Mouse (Mus musculus) embryonic fibroblast, embryonic 13.5 days (primary cell): ENCODE results near the gene Rnft1. TPM values are rescaled to one million over a fixed set of nuclear protein-coding genes. Genes with fewer than 3 reads are reported as not detected.

ENCODE experiments used
- H3K27ac ChIP-seq: 2 replicates; pipeline ENCODE4 v1.5.1; 2012; ENCODE audit warnings: low read length, control low read depth, inconsistent platforms; ENCODE audit not compliant: insufficient read depth
- H3K4me1 ChIP-seq: 2 replicates; pipeline ENCODE4 v1.6.1; 2011; ENCODE audit warnings: low read length; ENCODE audit not compliant: control insufficient read depth, insufficient read depth
- H3K4me3 ChIP-seq: 2 replicates; pipeline ENCODE4 v1.5.1; 2011; ENCODE audit warnings: mild to moderate bottlenecking, control low read depth, low read length; ENCODE audit not compliant: insufficient read depth
- CTCF ChIP-seq: IDR thresholded peaks from 2 replicates; pipeline ENCODE4 v1.5.1; 2011; ENCODE audit warnings: mild to moderate bottlenecking, control low read depth, low read length, moderate library complexity, borderline replicate concordance; ENCODE audit not compliant: insufficient read depth
- POLR2A ChIP-seq: IDR thresholded peaks from 2 replicates; pipeline ENCODE4 v1.6.1; 2011; ENCODE audit warnings: low read depth, mild to moderate bottlenecking, control low read depth, low read length, moderate library complexity
- polyA plus RNA-seq: library from polyadenylated mRNA; stranded (reverse); fragments of >200 nt; gene quantifications from 2 replicates; pipeline ENCODE4 v1.2.4, GENCODE M21; 2011; ENCODE audit warnings: low read depth; ENCODE audit not compliant: missing spikeins, insufficient read length

Gene Rnft1
- polyA plus RNA-seq, 1 experiment = 72.6 TPM

GRCm38 (mm10) chr11:86539716-86540475 is 55.4 kb downstream of the Rnft1 start:
- Histone ChIP-seq H3K27ac (no peak overlapping the region), H3K4me3 (no peak overlapping the region), H3K4me1 (peaks cover 5% of the 10 kb centered on the region)
- no peak for TF ChIP-seq CTCF
- TF ChIP-seq POLR2A = no peak

- peaks cover 5% of the 10 kb centered on the region for H3K4me1 ChIP-seq
- H3K4me3 ChIP-seq = no peak overlapping the region
- TF ChIP-seq POLR2A (no peak), CTCF (no peak)
- H3K27ac ChIP-seq = no peak overlapping the region
Measured at GRCm38 (mm10) chr11:86540476-86540845, 56.0 kb downstream of the Rnft1 start.

- peak overlapping the region; percentile 33 for H3K4me3 ChIP-seq
- H3K4me1 ChIP-seq = peaks cover 5% of the 10 kb centered on the region
- peak overlapping the region; percentile 67 for H3K27ac ChIP-seq
- TF ChIP-seq POLR2A = no peak
- TF ChIP-seq CTCF = no peak
Measured at GRCm38 (mm10) chr11:86542851-86543250, 58.4 kb downstream of the Rnft1 start.

GRCm38 (mm10) chr11:86543960-86544638 is 59.6 kb downstream of the Rnft1 start:
- TF ChIP-seq POLR2A (no peak), CTCF (no peak)
- no peak overlapping the region for H3K27ac ChIP-seq
- peak overlapping the region; percentile 85 for H3K4me3 ChIP-seq
- peaks cover 5% of the 10 kb centered on the region for H3K4me1 ChIP-seq

- H3K4me3 ChIP-seq = peak within 1 kb of the TSS; percentile 85
- H3K27ac ChIP-seq = peak within 1 kb of the TSS; percentile 74
- no peak for TF ChIP-seq CTCF
- peak; percentile 96 for TF ChIP-seq POLR2A
Measured at GRCm38 (mm10) chr11:86544639-86545299, 60.3 kb downstream of the Rnft1 start, which contains the start of the genes Rps6kb1 and Tubd1. Rps6kb1 (minus strand) TSS chr11:86544805. Tubd1 (plus strand) TSS chr11:86544991.

GRCm38 (mm10) chr11:86545556-86545955 is 61.1 kb downstream of the Rnft1 start:
- H3K4me1 ChIP-seq = peaks cover 5% of the 10 kb centered on the region
- TF ChIP-seq POLR2A (no peak), CTCF (no peak)
- H3K27ac ChIP-seq = peak overlapping the region; percentile 74; the same call in 1 of the 2 replicates
- peak overlapping the region; percentile 54 for H3K4me3 ChIP-seq

More at GRCm38 (mm10) chr11:86544639-86545299, 60.3 kb downstream of the Rnft1 start, which contains the start of the genes Rps6kb1 and Tubd1:
- peaks cover 5% of the 10 kb centered on the region for H3K4me1 ChIP-seq

- H3K27ac ChIP-seq = no peak overlapping the region
- peaks cover 2% of the 10 kb centered on the region for H3K4me1 ChIP-seq
- TF ChIP-seq POLR2A (no peak), CTCF (no peak)
- no peak overlapping the region for H3K4me3 ChIP-seq
Measured at GRCm38 (mm10) chr11:86547412-86547811, 63.0 kb downstream of the Rnft1 start.

Other genes with a start within 250 kb of the Rnft1 start
- 28.4 and 32.2 TPM in 2 replicates for gene Ints2, start 227.1 kb upstream of the Rnft1 start, polyA plus RNA-seq
- gene Med13, start 127.1 kb upstream of the Rnft1 start, polyA plus RNA-seq = 40.8 and 57.0 TPM in 2 replicates
- 70.3 and 71.4 TPM in 2 replicates for gene Rps6kb1, start 60.1 kb downstream of the Rnft1 start, polyA plus RNA-seq
- 6.4 and 8.2 TPM in 2 replicates for gene Tubd1, start 60.3 kb downstream of the Rnft1 start, polyA plus RNA-seq
- gene Vmp1, start 199.2 kb downstream of the Rnft1 start, polyA plus RNA-seq = 525 and 577 TPM in 2 replicates
- gene Ptrh2, start 199.3 kb downstream of the Rnft1 start, polyA plus RNA-seq = 18.3 and 19.1 TPM in 2 replicates